Mouse (Mus musculus): ENCODE data around the gene Vps37b. TPM values are rescaled to one million over a fixed set of nuclear protein-coding genes. Genes with fewer than 3 reads are reported as not detected.
A peak's percentile ranks its signal among the peaks of the same experiment; 100 is the strongest.

Gene Vps37b
- polyA plus RNA-seq, 1 experiment from 2014 or later, result 37.7 TPM

GRCm38 (mm10) chr5:124010077-124010476 lies 22.0 kb downstream of the Vps37b start:
- Histone ChIP-seq H3K9me3 (replicated peaks) (no peaks in the 10 kb centered on the region), H3K4me3 (replicated peaks) (no peak overlapping the region), H3K4me2 (replicated peaks) (no peak overlapping the region), H3K27ac (replicated peaks) (0 out of 2 replicates have a peak overlapping the region, but pooled peaks have one; percentile 83), H3K9ac (no peak overlapping the region), H3K4me1 (peaks cover 52% of the 10 kb centered on the region), H3K27me3 (no peaks in the 10 kb centered on the region), H3K36me3 (peaks cover 50% of the 10 kb centered on the region)
- WGBS, result 92% methylated on average over 8 of the region's 8 CpGs
- ATAC-seq (ENCODE audit: insufficient number of reproducible peaks, low FRiP score, low TSS enrichment, low read depth), result no peak

GRCm38 (mm10) chr5:124006891-124007491 lies 25.1 kb downstream of the Vps37b start:
- no peak overlapping the region for H3K4me3 ChIP-seq (replicated peaks)
- H3K9me3 ChIP-seq (replicated peaks), result no peaks in the 10 kb centered on the region
- no peak overlapping the region for H3K4me2 ChIP-seq (replicated peaks)
- WGBS, result 86% methylated on average over 17 of the region's 17 CpGs
- no peak for ATAC-seq (ENCODE audit: insufficient number of reproducible peaks, low FRiP score, low TSS enrichment, low read depth)
- no peak overlapping the region for H3K27ac ChIP-seq (replicated peaks)
- peaks cover 70% of the 10 kb centered on the region for H3K36me3 ChIP-seq
- no peaks in the 10 kb centered on the region for H3K27me3 ChIP-seq
- H3K4me1 ChIP-seq, result peaks cover 27% of the 10 kb centered on the region
- H3K9ac ChIP-seq, result no peak overlapping the region

GRCm38 (mm10) chr5:124006082-124006873 lies 25.8 kb downstream of the Vps37b start:
- no peak overlapping the region for H3K9ac ChIP-seq
- H3K4me3 ChIP-seq (replicated peaks), result no peak overlapping the region
- H3K27ac ChIP-seq (replicated peaks), result no peak overlapping the region; the same call in 1 of the 2 replicates
- peaks cover 74% of the 10 kb centered on the region for H3K36me3 ChIP-seq
- H3K4me2 ChIP-seq (replicated peaks), result no peak overlapping the region
- H3K9me3 ChIP-seq (replicated peaks), result no peaks in the 10 kb centered on the region
- no peak for ATAC-seq (ENCODE audit: insufficient number of reproducible peaks, low FRiP score, low TSS enrichment, low read depth)
- no peaks in the 10 kb centered on the region for H3K27me3 ChIP-seq
- H3K4me1 ChIP-seq, result peaks cover 20% of the 10 kb centered on the region
- WGBS, result 80% methylated on average over 26 of the region's 26 CpGs

- 76% methylated on average over 11 of the region's 11 CpGs for WGBS
- ATAC-seq (ENCODE audit: insufficient number of reproducible peaks, low FRiP score, low TSS enrichment, low read depth), result no peak
- no peak overlapping the region for H3K4me2 ChIP-seq (replicated peaks)
- 0 out of 2 replicates have a peak overlapping the region, but pooled peaks have one; percentile 25 for H3K27ac ChIP-seq (replicated peaks)
- H3K4me3 ChIP-seq (replicated peaks), result no peak overlapping the region
- peaks cover 13% of the 10 kb centered on the region for H3K4me1 ChIP-seq
- no peak overlapping the region for H3K9ac ChIP-seq
- peaks cover 74% of the 10 kb centered on the region for H3K36me3 ChIP-seq
- no peaks in the 10 kb centered on the region for H3K27me3 ChIP-seq
- no peaks in the 10 kb centered on the region for H3K9me3 ChIP-seq (replicated peaks)
Observed at GRCm38 (mm10) chr5:124005591-124005990, 26.5 kb downstream of the Vps37b start.

- Histone ChIP-seq H3K4me1 (peaks cover 9% of the 10 kb centered on the region; the same call in 1 of the 2 replicates), H3K36me3 (peaks cover 72% of the 10 kb centered on the region), H3K27ac (replicated peaks) (no peak overlapping the region), H3K9me3 (replicated peaks) (no peaks in the 10 kb centered on the region), H3K27me3 (no peaks in the 10 kb centered on the region), H3K4me3 (replicated peaks) (no peak overlapping the region), H3K9ac (no peak overlapping the region), H3K4me2 (replicated peaks) (no peak overlapping the region)
- ATAC-seq (ENCODE audit: insufficient number of reproducible peaks, low FRiP score, low TSS enrichment, low read depth), result no peak
- WGBS, result 89% methylated on average over 15 of the region's 15 CpGs
Observed at GRCm38 (mm10) chr5:124005151-124005500, 26.9 kb downstream of the Vps37b start.

- H3K9me3 ChIP-seq (replicated peaks), result no peaks in the 10 kb centered on the region
- H3K9ac ChIP-seq, result no peak overlapping the region
- H3K4me2 ChIP-seq (replicated peaks), result no peak overlapping the region
- WGBS, result 88% methylated on average over 17 of the region's 17 CpGs
- no peaks in the 10 kb centered on the region for H3K27me3 ChIP-seq
- no peak overlapping the region for H3K27ac ChIP-seq (replicated peaks)
- peaks cover 66% of the 10 kb centered on the region for H3K36me3 ChIP-seq
- no peak for ATAC-seq (ENCODE audit: insufficient number of reproducible peaks, low FRiP score, low TSS enrichment, low read depth)
- no peak overlapping the region for H3K4me3 ChIP-seq (replicated peaks)
- peaks cover 7% of the 10 kb centered on the region; the same call in 1 of the 2 replicates for H3K4me1 ChIP-seq
Observed at GRCm38 (mm10) chr5:124004356-124005150, 27.5 kb downstream of the Vps37b start.

GRCm38 (mm10) chr5:124003375-124003774 lies 28.7 kb downstream of the Vps37b start:
- H3K4me2 ChIP-seq (replicated peaks), result no peak overlapping the region
- H3K36me3 ChIP-seq, result peaks cover 63% of the 10 kb centered on the region
- WGBS, result 57% methylated on average over 4 of the region's 4 CpGs
- H3K27ac ChIP-seq (replicated peaks), result no peak overlapping the region
- H3K9ac ChIP-seq, result no peak overlapping the region
- H3K4me3 ChIP-seq (replicated peaks), result no peak overlapping the region
- 0 out of 2 replicates have a peak, but pooled peaks cover 6% of the 10 kb centered on the region for H3K4me1 ChIP-seq
- ATAC-seq (ENCODE audit: insufficient number of reproducible peaks, low FRiP score, low TSS enrichment, low read depth), result no peak
- H3K27me3 ChIP-seq, result no peaks in the 10 kb centered on the region
- H3K9me3 ChIP-seq (replicated peaks), result no peaks in the 10 kb centered on the region

- no peak for ATAC-seq (ENCODE audit: insufficient number of reproducible peaks, low FRiP score, low TSS enrichment, low read depth)
- Histone ChIP-seq H3K9me3 (replicated peaks) (no peaks in the 10 kb centered on the region), H3K4me1 (0 out of 2 replicates have a peak, but pooled peaks cover 6% of the 10 kb centered on the region), H3K27ac (replicated peaks) (0 out of 2 replicates have a peak overlapping the region, but pooled peaks have one; percentile 6), H3K27me3 (no peaks in the 10 kb centered on the region), H3K4me2 (replicated peaks) (no peak overlapping the region), H3K9ac (no peak overlapping the region), H3K4me3 (replicated peaks) (no peak overlapping the region), H3K36me3 (peaks cover 58% of the 10 kb centered on the region)
- 78% methylated on average over 2 of the region's 2 CpGs for WGBS
Observed at GRCm38 (mm10) chr5:124002876-124003275, 29.2 kb downstream of the Vps37b start.

- no peak overlapping the region for H3K4me3 ChIP-seq (replicated peaks)
- no peak overlapping the region for H3K9ac ChIP-seq
- H3K27me3 ChIP-seq, result no peaks in the 10 kb centered on the region
- 57% methylated on average over 9 of the region's 9 CpGs for WGBS
- H3K4me2 ChIP-seq (replicated peaks), result no peak overlapping the region
- 0 out of 2 replicates have a peak, but pooled peaks cover 8% of the 10 kb centered on the region for H3K4me1 ChIP-seq
- no peaks in the 10 kb centered on the region for H3K9me3 ChIP-seq (replicated peaks)
- ATAC-seq (ENCODE audit: insufficient number of reproducible peaks, low FRiP score, low TSS enrichment, low read depth), result no peak
- no peak overlapping the region for H3K27ac ChIP-seq (replicated peaks)
- peaks cover 47% of the 10 kb centered on the region for H3K36me3 ChIP-seq
Observed at GRCm38 (mm10) chr5:124001274-124001673, 30.8 kb downstream of the Vps37b start.

- Histone ChIP-seq H3K27ac (replicated peaks) (no peak overlapping the region), H3K36me3 (peaks cover 43% of the 10 kb centered on the region), H3K4me3 (replicated peaks) (no peak overlapping the region), H3K9me3 (replicated peaks) (no peaks in the 10 kb centered on the region), H3K4me2 (replicated peaks) (no peak overlapping the region), H3K4me1 (0 out of 2 replicates have a peak, but pooled peaks cover 9% of the 10 kb centered on the region), H3K9ac (no peak overlapping the region), H3K27me3 (no peaks in the 10 kb centered on the region)
- ATAC-seq (ENCODE audit: insufficient number of reproducible peaks, low FRiP score, low TSS enrichment, low read depth), result no peak; the same call in 1 of the 2 replicates
- WGBS, result 14% methylated on average over 7 of the region's 7 CpGs
Observed at GRCm38 (mm10) chr5:124000824-124001223, 31.2 kb downstream of the Vps37b start.

- Histone ChIP-seq H3K4me1 (peaks cover 6% of the 10 kb centered on the region; the same call in 1 of the 2 replicates), H3K36me3 (peaks cover 18% of the 10 kb centered on the region; the same call in 1 of the 2 replicates), H3K9me3 (replicated peaks) (no peaks in the 10 kb centered on the region), H3K4me3 (replicated peaks) (no peak overlapping the region), H3K9ac (no peak overlapping the region), H3K27ac (replicated peaks) (no peak overlapping the region), H3K27me3 (no peaks in the 10 kb centered on the region), H3K4me2 (replicated peaks) (no peak overlapping the region)
- ATAC-seq (ENCODE audit: insufficient number of reproducible peaks, low FRiP score, low TSS enrichment, low read depth), result no peak
- 89% methylated on average over 10 of the region's 10 CpGs for WGBS
Observed at GRCm38 (mm10) chr5:123998370-123998769, 33.7 kb downstream of the Vps37b start.

Measured in embryonic facial prominence, embryonic 15.5 days (tissue).